Mouse (Mus musculus): Measurements from ENCODE around the gene Pip4k2b. TPM values are rescaled to one million over a fixed set of nuclear protein-coding genes. Genes with fewer than 3 reads are reported as not detected.
"Not testable (repeated sequence)": the region's sequence is repeated elsewhere in the genome, so short reads cannot be mapped to it uniquely, and the experiment has no call there.

Pip4k2b gene
- 4.1 and 6.2 TPM in 2 replicates for polyA plus RNA-seq (2014; fragmentation: Nextera tagmentation; extraction: Ambion mirVana)

GRCm38 (mm10) chr11:97744063-97744717 is at the start of gene Pip4k2b:
Gene Pip4k2b (minus strand): TSS chr11:97744704.
- 1% methylated on average over 55 of the region's 63 CpGs for WGBS
- Histone ChIP-seq H3K27me3 (ENCODE audit: control insufficient read depth, insufficient read depth, low read length) (peaks cover 3% of the 10 kb centered on the region; the same call in 1 of the 2 replicates), H3K4me3 (ENCODE audit: low read depth, low read length) (peak within 1 kb of the TSS; percentile 59), H3K36me3 (ENCODE audit: control insufficient read depth, insufficient read depth, low read length) (peaks cover 29% of the 10 kb centered on the region; the same call in 1 of the 2 replicates), H3K27ac (ENCODE audit: low read depth, low read length) (peak within 1 kb of the TSS; percentile 97), H3K9me3 (ENCODE audit: control insufficient read depth, low read length) (no peaks in the 10 kb centered on the region), H3K4me2 (ENCODE audit: low read depth, low read length) (peak within 1 kb of the TSS; percentile 92), H3K4me1 (ENCODE audit: control insufficient read depth, insufficient read depth, low read length) (peaks cover 17% of the 10 kb centered on the region), H3K9ac (replicated peaks; ENCODE audit: low read depth, low read length) (peak within 1 kb of the TSS; percentile 80)
- ATAC-seq (ENCODE audit: low read depth), result peak; percentile 48

GRCm38 (mm10) chr11:97793165-97793564 is 48.7 kb upstream of the Pip4k2b start:
- Histone ChIP-seq H3K4me3 (ENCODE audit: low read depth, low read length) (no peak overlapping the region), H3K9me3 (ENCODE audit: control insufficient read depth, low read length) (no peaks in the 10 kb centered on the region), H3K9ac (replicated peaks; ENCODE audit: low read depth, low read length) (no peak overlapping the region), H3K27ac (ENCODE audit: low read depth, low read length) (no peak overlapping the region), H3K27me3 (ENCODE audit: control insufficient read depth, insufficient read depth, low read length) (no peaks in the 10 kb centered on the region), H3K4me1 (ENCODE audit: control insufficient read depth, insufficient read depth, low read length) (no peaks in the 10 kb centered on the region), H3K4me2 (ENCODE audit: low read depth, low read length) (no peak overlapping the region), H3K36me3 (ENCODE audit: control insufficient read depth, insufficient read depth, low read length) (no peaks in the 10 kb centered on the region)
- 4% methylated on average over 2 of the region's 2 CpGs for WGBS
- ATAC-seq (ENCODE audit: low read depth), result no peak

DNA sequence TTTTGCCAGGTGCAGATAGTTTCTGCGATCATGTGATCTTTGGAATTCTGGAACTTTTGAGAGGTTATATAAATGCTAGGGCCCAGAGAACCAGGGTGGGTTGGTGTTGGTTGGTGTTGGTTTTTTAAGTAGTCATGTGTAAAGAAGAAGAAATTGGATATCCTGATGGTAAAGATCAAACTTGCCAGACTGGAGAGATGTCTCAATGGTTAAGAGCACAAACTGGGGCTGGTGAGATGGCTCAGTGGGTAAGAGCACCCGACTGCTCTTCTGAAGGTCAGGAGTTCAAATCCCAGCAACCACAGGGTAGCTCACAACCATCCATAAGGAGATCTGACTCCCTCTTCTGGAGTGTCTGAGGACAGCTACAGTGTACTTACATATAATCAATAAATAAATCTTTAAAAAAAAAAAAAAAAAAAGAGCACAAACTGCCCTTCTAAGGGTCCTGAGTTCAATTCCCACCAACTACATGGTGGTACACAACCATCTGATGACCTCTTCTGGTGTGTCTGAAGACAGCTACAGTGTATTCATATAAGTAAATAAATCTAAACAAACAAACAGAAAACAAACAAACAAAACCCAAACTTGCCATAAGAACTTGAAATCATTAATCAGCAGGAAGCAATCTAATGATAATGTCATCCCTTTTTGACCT is 46.4 kb upstream of the Pip4k2b start:
- not testable (repeated sequence) for H3K27me3 ChIP-seq (ENCODE audit: control insufficient read depth, insufficient read depth, low read length); ATAC-seq (ENCODE audit: low read depth)
- 76% methylated on average over 2 of the region's 2 CpGs for WGBS

GRCm38 (mm10) chr11:97789727-97790126 is 45.2 kb upstream of the Pip4k2b start:
- Histone ChIP-seq H3K4me1 (ENCODE audit: control insufficient read depth, insufficient read depth, low read length) (no peaks in the 10 kb centered on the region), H3K27ac (ENCODE audit: low read depth, low read length) (no peak overlapping the region), H3K9me3 (ENCODE audit: control insufficient read depth, low read length) (no peaks in the 10 kb centered on the region), H3K36me3 (ENCODE audit: control insufficient read depth, insufficient read depth, low read length) (no peaks in the 10 kb centered on the region), H3K9ac (replicated peaks; ENCODE audit: low read depth, low read length) (no peak overlapping the region), H3K4me3 (ENCODE audit: low read depth, low read length) (no peak overlapping the region), H3K4me2 (ENCODE audit: low read depth, low read length) (no peak overlapping the region), H3K27me3 (ENCODE audit: control insufficient read depth, insufficient read depth, low read length) (no peaks in the 10 kb centered on the region)
- no peak for ATAC-seq (ENCODE audit: low read depth)
- WGBS, result 88% methylated on average over 5 of the region's 5 CpGs

More for the DNA sequence above, 46.4 kb upstream of the Pip4k2b start:
- H3K36me3 ChIP-seq (ENCODE audit: control insufficient read depth, insufficient read depth, low read length); H3K9ac ChIP-seq (replicated peaks; ENCODE audit: low read depth, low read length); H3K27ac ChIP-seq (ENCODE audit: low read depth, low read length); H3K4me3 ChIP-seq (ENCODE audit: low read depth, low read length); H3K4me1 ChIP-seq (ENCODE audit: control insufficient read depth, insufficient read depth, low read length); H3K4me2 ChIP-seq (ENCODE audit: low read depth, low read length); H3K9me3 ChIP-seq (ENCODE audit: control insufficient read depth, low read length): not testable (repeated sequence)

- H3K9ac ChIP-seq (replicated peaks; ENCODE audit: low read depth, low read length), result no peak overlapping the region
- H3K9me3 ChIP-seq (ENCODE audit: control insufficient read depth, low read length), result no peaks in the 10 kb centered on the region
- H3K27ac ChIP-seq (ENCODE audit: low read depth, low read length), result no peak overlapping the region
- no peak overlapping the region for H3K4me3 ChIP-seq (ENCODE audit: low read depth, low read length)
- no peaks in the 10 kb centered on the region for H3K4me1 ChIP-seq (ENCODE audit: control insufficient read depth, insufficient read depth, low read length)
- H3K36me3 ChIP-seq (ENCODE audit: control insufficient read depth, insufficient read depth, low read length), result no peaks in the 10 kb centered on the region
- 95% methylated on average over 3 of the region's 3 CpGs for WGBS
- ATAC-seq (ENCODE audit: low read depth), result no peak
- H3K27me3 ChIP-seq (ENCODE audit: control insufficient read depth, insufficient read depth, low read length), result no peaks in the 10 kb centered on the region
- no peak overlapping the region for H3K4me2 ChIP-seq (ENCODE audit: low read depth, low read length)
Observed at GRCm38 (mm10) chr11:97787961-97788360, 43.5 kb upstream of the Pip4k2b start.

DNA sequence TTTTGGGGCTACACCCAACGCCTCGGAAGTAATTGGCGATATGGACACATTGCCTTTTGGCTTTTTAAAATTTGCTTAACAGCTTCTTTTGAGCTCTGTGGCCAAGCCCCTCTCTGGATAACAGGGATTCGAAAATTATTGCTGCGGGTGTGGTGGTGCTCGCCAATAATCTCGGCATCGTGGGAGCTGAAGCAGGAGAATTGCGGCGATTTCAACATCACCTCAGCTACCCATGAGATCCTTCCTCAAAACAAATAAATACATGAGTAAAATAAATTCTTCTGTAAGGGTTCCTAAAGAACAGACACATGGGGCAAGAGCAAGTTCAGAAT is 38.0 kb upstream of the Pip4k2b start:
- peak; percentile 35 for ATAC-seq (ENCODE audit: low read depth)
- peaks cover 11% of the 10 kb centered on the region for H3K4me1 ChIP-seq (ENCODE audit: control insufficient read depth, insufficient read depth, low read length)
- H3K4me3 ChIP-seq (ENCODE audit: low read depth, low read length), result peak overlapping the region; percentile 95

DNA sequence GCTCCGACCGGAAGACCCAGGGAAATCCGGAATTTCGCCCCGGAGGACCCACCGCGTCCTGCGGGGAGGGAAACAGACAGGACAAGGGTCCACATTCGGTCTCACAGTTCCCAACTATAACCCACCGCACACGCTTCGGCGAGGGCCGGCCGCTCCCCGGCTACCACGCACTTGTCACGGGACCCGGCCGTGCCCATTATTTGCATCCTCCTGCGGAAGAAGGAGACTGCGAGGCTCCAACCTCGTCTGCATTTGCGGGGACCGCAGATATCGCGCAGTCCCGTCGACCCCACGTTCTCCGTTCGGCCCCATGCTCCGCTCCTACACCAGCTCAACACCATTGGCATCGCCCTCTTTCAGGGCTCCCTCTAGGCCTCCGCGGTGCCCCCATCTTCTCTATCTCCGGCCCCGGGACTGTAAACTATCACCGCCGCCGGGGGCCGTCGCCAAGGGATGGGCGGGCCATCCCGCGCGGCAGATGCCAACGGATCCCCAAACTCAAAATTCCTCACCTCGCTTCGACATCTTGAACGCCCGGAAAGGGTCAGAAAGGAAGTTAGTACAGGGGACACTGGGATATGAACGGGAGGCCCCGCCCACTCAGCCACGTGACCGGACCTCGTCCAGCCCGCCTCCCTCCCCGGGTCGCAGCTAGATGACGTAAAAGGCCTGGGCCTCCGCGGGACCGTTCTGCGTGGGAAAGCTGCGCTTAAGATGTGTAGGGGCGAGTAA is 37.5 kb upstream of the Pip4k2b start, which contains the start of gene Rpl23:
Rpl23 (minus strand) TSS at position 606 of the 732 bp plus-strand sequence.
- peak within 1 kb of the TSS; percentile 95 for H3K27ac ChIP-seq (ENCODE audit: low read depth, low read length)
- peak within 1 kb of the TSS; percentile 94 for H3K9ac ChIP-seq (replicated peaks; ENCODE audit: low read depth, low read length)
- peaks cover 11% of the 10 kb centered on the region for H3K4me1 ChIP-seq (ENCODE audit: control insufficient read depth, insufficient read depth, low read length)
- under 1% methylated on average over 67 of the region's 67 CpGs for WGBS
- no peaks in the 10 kb centered on the region for H3K9me3 ChIP-seq (ENCODE audit: control insufficient read depth, low read length)
- H3K4me2 ChIP-seq (ENCODE audit: low read depth, low read length), result peak within 1 kb of the TSS; percentile 86
- peak within 1 kb of the TSS; percentile 95 for H3K4me3 ChIP-seq (ENCODE audit: low read depth, low read length)
- H3K36me3 ChIP-seq (ENCODE audit: control insufficient read depth, insufficient read depth, low read length), result peaks cover 31% of the 10 kb centered on the region
- H3K27me3 ChIP-seq (ENCODE audit: control insufficient read depth, insufficient read depth, low read length), result no peaks in the 10 kb centered on the region
- ATAC-seq (ENCODE audit: low read depth), result peak; percentile 97

More for the DNA sequence above, 38.0 kb upstream of the Pip4k2b start:
- Histone ChIP-seq H3K27me3 (ENCODE audit: control insufficient read depth, insufficient read depth, low read length) (no peaks in the 10 kb centered on the region), H3K27ac (ENCODE audit: low read depth, low read length) (peak overlapping the region; percentile 95), H3K9ac (replicated peaks; ENCODE audit: low read depth, low read length) (peak overlapping the region; percentile 58), H3K9me3 (ENCODE audit: control insufficient read depth, low read length) (no peaks in the 10 kb centered on the region), H3K36me3 (ENCODE audit: control insufficient read depth, insufficient read depth, low read length) (peaks cover 26% of the 10 kb centered on the region), H3K4me2 (ENCODE audit: low read depth, low read length) (peak overlapping the region; percentile 49)
- under 1% methylated on average over 10 of the region's 10 CpGs for WGBS

GRCm38 (mm10) chr11:97781478-97781831 is 37.0 kb upstream of the Pip4k2b start:
- 2% methylated on average over 11 of the region's 11 CpGs for WGBS

More at GRCm38 (mm10) chr11:97781478-97781831, 37.0 kb upstream of the Pip4k2b start:
- no peak for ATAC-seq (ENCODE audit: low read depth)
- no peaks in the 10 kb centered on the region for H3K9me3 ChIP-seq (ENCODE audit: control insufficient read depth, low read length)
- peak overlapping the region; percentile 94 for H3K9ac ChIP-seq (replicated peaks; ENCODE audit: low read depth, low read length)
- peak overlapping the region; percentile 95 for H3K27ac ChIP-seq (ENCODE audit: low read depth, low read length)
- H3K27me3 ChIP-seq (ENCODE audit: control insufficient read depth, insufficient read depth, low read length), result no peaks in the 10 kb centered on the region
- peaks cover 34% of the 10 kb centered on the region for H3K36me3 ChIP-seq (ENCODE audit: control insufficient read depth, insufficient read depth, low read length)
- H3K4me2 ChIP-seq (ENCODE audit: low read depth, low read length), result peak overlapping the region; percentile 86
- H3K4me3 ChIP-seq (ENCODE audit: low read depth, low read length), result peak overlapping the region; percentile 95
- H3K4me1 ChIP-seq (ENCODE audit: control insufficient read depth, insufficient read depth, low read length), result peaks cover 11% of the 10 kb centered on the region

Measured in neural tube, embryonic 14.5 days (tissue).